Mouse (Mus musculus) left cerebral cortex, adult 6 months (tissue): ENCODE results near the gene Fgfr2. TPM values are rescaled to one million over a fixed set of nuclear protein-coding genes. Genes with fewer than 3 reads are reported as not detected.

Experiments used
- polyA plus RNA-seq: library from polyadenylated mRNA; unstranded; fragments of <200 nt; fragmentation: Nextera tagmentation; gene quantifications from 2 replicates; pipeline ENCODE4 v1.2.3, GENCODE M21; 2021

Gene Fgfr2
- polyA plus RNA-seq, 1 experiment from 2014 or later, result 19.2 TPM

DNA sequence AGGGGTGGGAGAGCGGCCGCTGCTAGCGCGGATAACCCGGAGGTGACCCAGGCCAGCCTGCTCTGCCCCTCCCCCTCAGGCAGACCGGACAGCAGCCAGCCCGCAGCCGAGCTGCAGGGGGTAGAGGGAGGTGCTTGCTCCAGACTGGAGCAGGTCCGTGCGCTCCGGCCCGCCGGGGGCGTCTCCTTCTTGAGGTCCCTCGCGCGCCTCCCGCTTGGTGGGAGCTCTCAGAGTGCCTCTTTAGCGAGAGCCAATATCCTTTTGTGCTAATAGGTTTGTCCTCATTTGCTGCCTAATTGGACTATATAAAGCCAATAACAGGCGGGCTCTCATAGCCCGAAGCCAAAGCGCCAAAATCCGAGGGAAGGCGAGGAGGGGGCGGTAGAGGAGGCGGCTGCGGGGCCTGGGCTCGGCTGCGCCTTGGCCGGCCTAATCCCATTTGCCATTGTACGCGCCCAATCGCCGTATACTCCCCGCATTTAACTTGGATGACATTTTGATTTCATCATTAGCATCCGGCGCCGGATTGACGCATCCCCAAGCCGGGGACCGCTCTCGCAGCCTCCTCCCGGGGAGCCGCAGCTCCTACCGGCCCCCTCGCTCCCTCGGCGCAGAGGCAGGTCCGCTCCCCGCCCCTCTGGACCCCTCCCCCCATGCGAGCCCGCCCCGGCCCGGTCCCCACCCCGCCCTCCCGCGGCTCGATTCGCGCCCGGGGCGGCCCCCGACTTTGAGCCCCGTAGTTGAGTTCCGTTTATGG lies 1580.9 kb downstream of the Fgfr2 start, which contains the start of gene Hmx3:
TSS of gene Hmx3 (plus strand) at position 753 of the 757 bp plus-strand sequence.

DNA sequence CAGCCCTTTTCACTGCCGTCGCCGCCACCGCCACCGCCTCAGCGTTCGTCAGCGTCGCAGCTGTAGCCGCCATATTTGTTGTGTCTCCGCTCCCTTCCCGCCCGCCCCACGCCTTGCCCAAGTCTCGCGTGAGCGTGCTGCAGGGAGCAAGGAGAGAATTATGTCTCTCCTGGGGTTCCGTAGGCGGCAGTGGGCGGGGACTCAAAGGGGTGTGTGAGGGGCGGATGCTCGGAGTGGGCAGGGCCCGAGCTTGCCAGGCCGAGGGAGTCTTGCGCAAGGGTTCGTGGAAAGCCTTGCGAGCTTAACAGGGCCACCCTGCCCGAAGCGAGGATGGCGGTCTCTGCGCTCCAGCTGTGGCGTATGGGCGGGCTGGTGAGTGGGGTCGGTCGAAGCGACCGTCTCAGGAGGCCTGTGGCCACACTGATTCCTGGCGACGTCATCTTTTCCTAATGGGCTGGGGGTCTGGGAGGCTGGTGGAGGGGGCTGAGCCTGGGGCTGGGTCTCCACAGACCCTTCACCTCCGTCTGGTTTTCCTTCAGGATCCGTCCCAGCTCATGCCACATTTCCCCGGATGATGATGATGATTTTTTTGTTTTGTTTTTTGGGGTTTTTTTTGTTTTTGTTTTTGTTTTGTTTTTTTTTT lies 1712.6 kb downstream of the Fgfr2 start, which contains the start of the genes Ikzf5 and Acadsb:
TSS of gene Ikzf5 (minus strand) at position 106 of the 643 bp plus-strand sequence.
TSS of gene Acadsb (plus strand) at position 186 of the 643 bp plus-strand sequence.

DNA sequence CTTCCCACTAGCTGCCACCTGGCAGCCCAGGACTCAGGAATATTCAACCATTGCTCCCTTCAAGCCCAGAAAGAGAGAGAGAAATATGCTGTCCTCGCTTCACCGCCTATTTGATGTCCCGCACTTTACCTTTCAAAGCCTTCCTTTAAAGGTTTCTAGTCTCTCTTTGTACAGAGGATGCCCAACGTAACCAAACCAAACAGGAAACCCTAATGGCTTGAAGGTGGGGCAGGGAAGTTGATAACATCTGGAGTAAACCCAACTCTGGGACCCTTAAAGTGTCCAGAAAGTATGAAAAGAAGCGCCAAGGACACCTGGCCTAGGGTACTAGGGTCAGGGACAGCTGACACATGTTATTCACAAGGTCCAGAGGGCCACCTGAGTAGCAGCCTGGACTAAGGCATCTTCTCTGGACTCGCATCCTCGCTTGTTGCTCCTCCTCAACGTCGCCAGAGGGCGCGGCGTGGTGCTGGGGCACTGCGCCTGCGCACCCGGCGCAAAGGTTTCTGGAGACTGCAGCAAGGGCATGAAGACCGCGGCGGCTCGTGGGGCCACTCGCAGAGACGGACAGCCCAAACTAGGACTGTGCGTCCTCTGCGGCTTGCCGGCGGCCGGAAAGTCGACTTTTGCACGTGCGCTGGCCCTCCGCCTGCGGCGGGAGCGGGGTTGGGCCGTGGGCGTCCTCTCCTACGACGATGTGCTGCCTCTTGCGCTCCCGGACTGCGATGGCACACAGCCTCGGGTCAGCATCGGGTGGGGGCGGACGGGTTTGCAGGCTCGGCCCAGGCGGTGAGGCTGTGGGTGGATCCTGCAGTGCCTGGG lies 1752.3 kb downstream of the Fgfr2 start, which contains the start of gene Pstk:
TSS of gene Pstk (plus strand) at position 494 of the 822 bp plus-strand sequence.

DNA sequence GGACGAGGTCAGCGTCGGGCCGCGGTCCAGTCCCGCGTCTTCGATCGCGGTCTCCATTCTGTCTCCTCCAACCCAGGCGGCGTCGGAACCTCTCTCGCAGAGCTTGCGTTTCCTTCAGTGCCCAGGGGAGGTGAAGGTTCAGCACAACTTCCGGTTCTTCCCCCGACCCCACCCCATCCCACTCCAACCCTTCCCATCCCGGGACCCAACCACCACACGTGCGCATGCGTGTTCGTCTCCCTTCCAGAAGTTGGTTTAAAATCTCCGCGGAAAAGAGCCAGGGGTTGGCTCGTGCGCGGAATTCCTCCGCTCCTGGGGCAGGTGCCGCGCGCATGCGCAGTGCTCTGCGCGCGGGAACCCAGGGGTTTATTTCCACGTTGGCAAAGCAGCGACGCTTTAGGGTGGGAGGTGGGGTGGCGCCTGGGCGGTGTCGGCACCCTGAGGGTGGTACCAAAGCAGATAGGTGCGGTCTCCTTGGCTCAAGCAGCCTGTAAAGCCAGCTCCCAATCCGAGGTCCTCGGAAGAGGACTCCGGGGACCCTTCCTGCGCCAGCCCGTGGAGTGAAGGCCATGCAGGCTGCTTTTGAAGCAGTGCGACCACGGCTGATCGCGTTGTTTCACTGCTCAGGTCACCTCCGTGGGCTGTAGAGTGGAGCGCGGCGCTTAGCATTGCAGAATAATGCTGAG lies 1760.4 kb downstream of the Fgfr2 start, which contains the start of gene 2310057M21Rik:
TSS of gene 2310057M21Rik (minus strand) at position 145 of the 686 bp plus-strand sequence.

DNA sequence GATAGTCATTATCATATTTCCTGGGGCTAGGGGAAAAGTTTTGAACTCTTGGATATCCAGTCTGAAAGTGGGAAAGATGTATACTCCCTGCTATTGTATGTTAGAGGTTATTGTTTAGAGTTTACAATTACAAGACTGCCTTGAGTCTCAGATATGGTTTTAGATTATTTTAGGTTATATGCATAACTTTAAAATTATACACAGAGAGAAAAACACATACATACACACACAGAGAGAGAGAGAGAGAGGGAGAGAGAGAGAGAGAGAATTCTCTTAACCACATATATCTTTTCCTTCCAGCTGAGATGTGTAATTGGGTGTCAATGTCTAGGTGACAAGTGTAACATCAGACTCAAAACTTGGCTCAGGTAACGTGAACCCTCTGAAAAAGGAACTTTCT lies 1789.6 kb downstream of the Fgfr2 start, which contains the start of gene Fam24a:
TSS of gene Fam24a (plus strand) at position 301 of the 400 bp plus-strand sequence.

DNA sequence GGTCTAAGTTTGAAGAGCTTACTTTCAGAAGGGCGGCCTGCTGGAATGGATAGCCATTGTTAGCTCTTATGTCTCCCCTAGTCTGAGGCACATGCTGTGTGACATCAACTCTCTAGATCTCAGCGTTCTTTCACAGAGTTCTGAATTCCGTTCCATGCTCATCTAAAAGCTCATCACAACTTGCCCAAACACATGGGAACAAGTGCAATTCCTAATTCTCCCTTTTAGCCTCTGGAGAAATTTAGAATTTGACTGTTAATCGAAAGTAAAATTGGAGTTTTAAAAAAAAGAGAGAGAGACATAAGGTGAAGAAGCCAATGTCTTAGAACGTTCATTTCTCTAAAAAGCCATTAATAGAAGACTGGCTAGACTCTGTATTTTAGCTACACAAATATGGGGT lies 1793.7 kb downstream of the Fgfr2 start, which contains the start of gene Fam24b:
TSS of gene Fam24b (minus strand) at position 101 of the 400 bp plus-strand sequence.

DNA sequence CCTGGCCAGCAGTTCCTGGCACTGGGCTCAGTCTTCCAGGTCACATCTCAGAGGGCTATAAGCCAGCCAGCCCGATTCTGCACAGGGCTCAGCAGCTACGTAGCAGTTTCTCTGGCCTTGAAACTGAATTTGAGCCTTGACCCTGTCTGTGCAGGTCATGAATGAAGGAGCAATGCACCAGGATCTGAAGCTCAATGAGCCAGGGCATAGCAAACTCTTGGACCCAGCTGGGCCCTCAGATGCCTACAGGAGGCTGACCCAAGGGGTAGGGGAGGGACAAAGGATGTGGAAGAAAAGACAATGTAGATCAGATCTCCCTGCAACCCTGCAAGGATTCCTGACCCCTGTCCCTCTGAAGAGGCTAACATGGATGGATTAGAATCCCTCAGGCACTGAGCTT lies 1801.0 kb downstream of the Fgfr2 start, which contains the start of gene Cuzd1:
TSS of gene Cuzd1 (minus strand) at position 101 of the 400 bp plus-strand sequence.

DNA sequence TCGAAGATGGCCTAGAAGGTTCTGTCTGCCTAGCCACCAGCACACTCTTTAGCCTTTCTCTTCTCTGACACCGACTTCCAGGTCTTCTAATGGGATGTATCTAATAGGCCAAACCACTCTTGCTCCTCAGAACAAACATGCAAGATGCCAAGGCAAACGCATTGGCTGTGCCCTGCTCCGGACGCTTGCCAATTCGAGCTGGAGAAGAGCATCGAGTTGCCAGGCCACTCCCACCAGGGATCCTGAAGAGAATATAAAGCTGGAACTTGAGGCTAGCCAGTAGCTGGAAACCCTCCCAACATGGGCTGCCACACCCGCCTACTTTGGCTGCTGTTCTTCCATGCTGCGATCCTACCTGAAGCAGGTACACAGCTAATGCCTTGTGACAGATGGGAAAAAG lies 1949.0 kb downstream of the Fgfr2 start, which contains the start of gene 5430419D17Rik:
TSS of gene 5430419D17Rik (plus strand) at position 282 of the 400 bp plus-strand sequence.

DNA sequence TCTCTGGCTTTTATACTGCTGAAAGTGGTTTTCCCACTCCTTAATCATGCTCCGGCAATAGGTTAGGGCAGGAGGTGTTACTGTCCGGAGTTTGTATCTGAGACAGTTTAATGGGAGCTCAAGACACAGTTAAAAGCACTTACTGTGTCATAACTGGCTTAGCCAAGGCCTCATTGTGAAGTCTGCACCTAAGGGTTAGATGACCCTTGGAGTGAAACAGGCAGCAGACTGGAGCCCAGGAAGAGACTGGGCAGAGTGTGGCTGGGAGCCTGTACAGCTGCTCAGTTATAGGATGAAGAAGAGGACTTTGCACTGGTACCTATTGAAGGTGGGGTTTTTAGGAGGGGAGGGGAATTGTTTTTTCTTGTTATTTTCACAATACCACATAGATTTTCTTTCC lies 1976.9 kb downstream of the Fgfr2 start, which contains the start of gene 4933402N03Rik:
TSS of gene 4933402N03Rik (minus strand) at position 101 of the 400 bp plus-strand sequence.

DNA sequence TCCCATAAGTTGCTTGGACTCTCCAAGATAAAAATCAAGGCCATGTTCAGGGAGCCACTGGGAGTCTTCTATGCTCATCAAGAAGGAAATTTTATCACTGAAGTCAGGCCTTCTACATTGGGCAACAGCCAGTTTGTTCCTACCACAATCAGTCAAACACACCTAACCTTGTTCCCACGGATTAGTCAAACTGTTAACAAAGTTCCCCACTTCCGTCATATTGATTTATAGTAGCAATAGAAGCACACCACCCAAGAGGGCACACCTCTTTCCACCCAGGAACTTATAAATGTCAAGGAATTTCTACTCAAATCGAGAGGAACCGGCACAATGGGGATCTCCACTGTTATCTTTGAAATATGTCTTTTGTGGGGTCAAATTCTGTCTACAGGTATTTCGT lies 2091.4 kb downstream of the Fgfr2 start, which contains the start of gene Dmbt1:
TSS of gene Dmbt1 (plus strand) at position 299 of the 400 bp plus-strand sequence.

DNA sequence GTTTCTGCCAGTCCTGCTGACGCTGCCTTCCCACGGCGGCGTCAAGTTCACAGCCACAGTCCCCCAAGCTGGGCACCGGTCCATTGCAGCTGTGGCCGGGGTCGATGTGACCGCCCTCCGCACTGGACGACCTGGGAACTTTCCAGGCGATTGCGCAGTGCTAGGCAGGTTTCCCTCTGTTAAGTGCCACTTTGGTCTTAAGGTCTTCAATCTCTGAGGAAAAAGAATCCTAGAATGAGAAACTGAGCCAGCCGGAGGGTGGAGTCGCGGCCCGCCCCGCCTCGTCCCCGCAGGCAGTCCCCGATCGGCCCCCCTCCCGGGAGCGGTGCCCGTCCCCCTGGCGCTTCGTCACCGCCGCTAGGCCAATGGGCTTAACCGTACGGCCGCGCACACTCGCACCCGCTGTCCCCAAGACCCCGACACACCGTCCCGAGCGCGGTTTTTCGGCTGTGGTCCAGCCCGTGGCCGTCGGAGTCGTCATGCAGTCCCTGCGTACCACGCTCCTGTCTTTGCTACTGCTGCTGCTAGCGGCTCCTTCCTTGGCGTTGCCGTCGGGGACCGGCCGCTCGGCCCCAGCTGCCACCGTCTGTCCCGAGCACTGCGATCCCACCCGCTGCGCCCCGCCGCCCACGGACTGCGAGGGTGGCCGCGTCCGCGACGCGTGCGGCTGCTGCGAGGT lies 2187.2 kb downstream of the Fgfr2 start, which contains the start of gene Htra1:
TSS of gene Htra1 (plus strand) at position 319 of the 679 bp plus-strand sequence.

DNA sequence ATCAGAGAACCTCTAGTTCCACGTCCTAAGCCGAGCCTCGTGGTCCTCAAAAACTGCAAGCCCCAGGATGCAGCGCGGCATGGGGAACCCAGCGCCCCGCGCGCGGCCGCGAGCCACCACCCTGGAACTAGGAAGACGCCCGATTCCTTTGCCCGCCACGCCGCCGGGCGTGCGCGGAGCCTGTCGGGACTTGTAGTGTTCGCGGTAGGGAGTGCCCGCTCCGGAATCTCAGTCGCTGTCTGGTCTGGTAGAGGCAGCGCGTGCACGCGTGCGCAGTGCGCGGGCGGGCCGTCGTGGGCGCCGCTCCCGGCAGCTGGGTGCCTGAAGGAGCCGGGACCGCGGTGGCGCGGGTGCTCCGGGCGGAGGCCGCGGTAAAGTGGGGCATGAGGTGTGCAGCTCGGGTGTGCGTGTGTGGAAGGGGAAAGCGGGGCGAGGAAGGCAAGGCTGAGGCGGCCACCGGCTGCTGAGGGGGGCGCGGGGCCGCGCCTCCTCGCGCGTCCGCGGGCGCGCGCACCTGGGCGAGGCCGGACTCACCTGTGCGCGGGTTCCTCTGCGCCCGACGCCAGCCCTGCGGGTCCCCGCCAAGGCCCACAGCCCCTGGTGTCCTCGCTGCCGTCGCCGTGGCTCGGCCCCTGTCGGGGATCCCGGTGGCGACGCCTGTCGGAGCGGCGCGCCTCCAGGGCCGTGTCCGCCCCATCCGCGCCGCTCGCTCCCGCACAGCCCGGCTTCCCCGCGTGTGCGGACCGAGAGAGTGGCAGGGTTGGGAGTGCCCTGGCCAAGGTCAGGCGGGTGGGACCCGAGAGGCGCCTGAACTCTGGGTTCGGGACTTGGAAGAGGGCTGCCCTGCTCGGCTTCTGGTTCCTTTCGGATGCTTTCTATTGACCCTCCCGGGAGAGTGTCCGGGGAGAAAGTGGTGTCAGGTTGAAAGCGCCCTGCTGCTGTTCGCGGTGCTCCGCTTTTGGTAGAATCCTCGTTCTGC lies 2257.2 kb downstream of the Fgfr2 start, which contains the start of gene Plekha1:
TSS of gene Plekha1 (plus strand) at position 144 of the 979 bp plus-strand sequence.

DNA sequence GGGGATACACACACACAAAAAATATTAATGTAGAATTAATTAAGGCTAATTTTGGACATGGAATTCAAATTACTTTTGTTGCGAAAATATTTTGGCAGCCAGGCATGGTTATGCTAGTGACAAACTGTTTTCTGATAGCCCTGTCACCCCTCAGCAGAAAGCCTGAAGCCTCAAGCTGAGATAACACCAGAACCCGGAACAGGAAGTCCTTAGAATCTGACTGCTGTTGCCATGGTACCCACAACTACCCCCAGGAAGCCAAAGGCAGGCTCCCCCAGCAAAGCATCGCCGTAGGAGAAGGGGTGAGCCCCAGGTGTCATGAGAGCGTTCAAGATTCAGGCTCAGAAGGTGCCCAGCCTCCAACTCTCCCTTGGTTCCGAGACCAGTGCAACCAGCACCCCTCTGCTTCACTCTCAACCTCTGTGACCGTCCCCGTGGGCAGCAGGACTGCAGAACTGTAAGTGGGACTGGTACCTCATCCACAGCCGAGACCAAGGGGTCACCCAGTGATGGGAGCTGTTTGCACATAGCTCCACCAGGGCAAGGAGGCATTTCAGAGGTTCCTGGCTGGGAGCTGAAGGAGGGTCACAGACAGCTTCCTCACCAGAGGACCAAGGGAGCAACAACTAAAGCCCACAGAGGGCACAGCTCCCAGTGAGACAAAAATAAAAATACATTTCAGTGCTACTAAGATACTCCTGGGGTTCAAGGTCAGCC lies 2349.1 kb downstream of the Fgfr2 start, which contains the start of gene Btbd16:
TSS of gene Btbd16 (plus strand) at position 156 of the 717 bp plus-strand sequence.

DNA sequence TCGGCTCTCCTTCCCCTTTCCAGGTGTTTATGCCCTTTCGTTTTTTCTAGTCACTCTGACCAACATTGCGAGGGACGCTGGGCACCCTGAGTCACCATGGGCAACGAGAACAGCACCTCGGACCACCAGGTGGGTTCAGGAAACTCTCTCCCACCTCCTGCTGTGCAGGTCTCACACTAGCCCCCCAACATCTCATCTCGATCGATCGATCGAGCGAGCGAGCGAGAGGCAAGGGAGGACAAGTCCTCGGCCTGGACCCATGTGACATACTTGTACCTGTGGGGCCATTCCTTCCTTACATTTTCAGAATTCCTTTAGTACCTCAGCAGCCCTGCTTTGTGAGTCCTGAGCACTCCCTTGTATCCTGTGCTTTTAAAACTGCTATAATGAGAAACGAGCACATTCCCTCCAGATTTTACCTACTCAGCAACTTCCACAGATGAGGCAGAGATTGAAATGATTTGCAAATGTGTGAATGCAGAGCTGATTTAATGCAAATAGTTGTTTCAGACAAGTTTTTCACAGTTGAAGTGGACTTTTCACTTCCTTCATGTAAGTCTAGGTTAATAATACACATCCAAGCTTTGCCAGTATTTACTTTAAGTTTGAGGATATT lies 2545.7 kb downstream of the Fgfr2 start, which contains the start of gene Tacc2:
TSS of gene Tacc2 (plus strand) at position 51 of the 616 bp plus-strand sequence.

DNA sequence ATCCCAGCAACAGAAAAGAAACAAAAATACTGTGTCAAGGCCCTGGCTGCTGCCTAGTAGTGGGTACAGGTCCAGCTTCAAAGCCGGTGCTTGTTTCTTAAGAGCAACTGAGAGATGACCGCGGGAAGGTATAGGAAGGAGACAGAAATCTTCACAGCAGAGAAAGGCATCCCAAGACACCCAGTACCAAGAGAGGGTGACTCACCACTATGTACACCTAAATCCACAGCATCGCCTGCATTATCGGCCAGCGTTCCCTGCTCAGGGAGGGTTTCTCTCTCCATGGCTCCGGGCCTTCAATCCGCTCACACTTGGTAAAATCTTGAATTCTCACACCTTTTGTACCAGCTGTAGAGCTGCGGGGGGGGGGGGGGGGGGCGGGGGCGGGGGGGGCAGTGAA lies 2550.3 kb downstream of the Fgfr2 start, which contains the start of gene Nsmce4a:
TSS of gene Nsmce4a (minus strand) at position 298 of the 400 bp plus-strand sequence.

DNA sequence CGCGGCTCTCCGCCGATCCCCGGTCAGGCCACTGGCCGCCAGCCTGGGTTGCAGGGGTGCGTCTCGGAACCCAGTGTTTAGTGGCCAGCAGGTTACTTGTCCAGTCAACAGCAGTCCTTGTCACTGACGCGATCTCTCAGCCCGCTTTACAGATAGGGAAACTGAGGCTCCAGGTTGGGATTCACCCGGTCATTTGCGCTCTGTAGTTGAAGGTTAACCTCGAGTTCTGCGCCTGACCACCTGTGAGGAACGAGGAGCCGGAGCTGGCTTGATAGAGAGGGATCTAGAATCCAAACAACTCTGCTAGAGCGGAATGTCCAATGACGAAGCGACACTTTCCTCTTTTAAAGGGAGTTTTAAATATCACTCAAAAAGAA lies 2603.1 kb downstream of the Fgfr2 start, which contains the start of gene Ate1:
TSS of gene Ate1 (minus strand) at position 321 of the 377 bp plus-strand sequence.

